Mouse (Mus musculus) heart, embryonic 15.5 days (tissue): ENCODE data around the gene Rps8. TPM values are rescaled to one million over a fixed set of nuclear protein-coding genes. Genes with fewer than 3 reads are reported as not detected.
A peak's percentile ranks its signal among the peaks of the same experiment; 100 is the strongest.

Source experiments
- ATAC-seq: fragments of 200-750 bp; cut with Nextera tagmentation; replicated peaks from 2 replicates; pipeline ENCODE4 v1.8.0; 2017; ENCODE audit warnings: low read depth, moderate TSS enrichment; ENCODE audit not compliant: insufficient number of reproducible peaks, insufficient read depth, low FRiP score
- H3K27ac ChIP-seq: fragments of 300-500 bp; sonication (generic); 2 replicates; pipeline ENCODE4 v1.5.1; 2015; ENCODE audit warnings: mild to moderate bottlenecking, inconsistent platforms
- H3K27me3 ChIP-seq: fragments of 300-500 bp; sonication (generic); 2 replicates; pipeline ENCODE4 v1.6.1; 2015; ENCODE audit warnings: inconsistent platforms
- H3K36me3 ChIP-seq: fragments of 300-500 bp; sonication (generic); 2 replicates; pipeline ENCODE4 v1.6.1; 2015; ENCODE audit warnings: mild to moderate bottlenecking, inconsistent platforms
- H3K4me1 ChIP-seq: fragments of 300-500 bp; sonication (generic); replicated peaks from 2 replicates; pipeline ENCODE4 v1.6.1; 2015; ENCODE audit warnings: inconsistent platforms
- H3K4me2 ChIP-seq: fragments of 300-500 bp; sonication (generic); 2 replicates; pipeline ENCODE4 v1.6.1; 2015; ENCODE audit warnings: inconsistent platforms, mild to moderate bottlenecking, moderate library complexity
- H3K4me3 ChIP-seq: fragments of 300-500 bp; sonication (generic); 2 replicates; pipeline ENCODE4 v1.5.1; 2015; ENCODE audit warnings: mild to moderate bottlenecking, inconsistent platforms
- H3K9ac ChIP-seq: fragments of 300-500 bp; sonication (generic); 2 replicates; pipeline ENCODE4 v1.6.1; 2015; ENCODE audit warnings: mild to moderate bottlenecking, inconsistent platforms
- H3K9me3 ChIP-seq: fragments of 300-500 bp; sonication (generic); replicated peaks from 2 replicates; pipeline ENCODE4 v1.6.1; 2016; ENCODE audit warnings: inconsistent platforms
- WGBS: fragments of 180-500 bp; shearing (Covaris S2); methylation state at CpG from one replicate; pipeline ENCODE4 v1.1.7; 2015; ENCODE audit warnings: mixed read lengths; 5-methylcytosine and 5-hydroxymethylcytosine counted together
- polyA plus RNA-seq: library from polyadenylated mRNA; unstranded; fragments of >200 nt; fragmentation: Nextera tagmentation; extraction: Ambion mirVana; gene quantifications from 2 replicates; pipeline ENCODE4 v1.2.1, GENCODE M21; 2015

Rps8 gene
- polyA plus RNA-seq, 1 experiment from 2014 or later: 538 TPM

DNA sequence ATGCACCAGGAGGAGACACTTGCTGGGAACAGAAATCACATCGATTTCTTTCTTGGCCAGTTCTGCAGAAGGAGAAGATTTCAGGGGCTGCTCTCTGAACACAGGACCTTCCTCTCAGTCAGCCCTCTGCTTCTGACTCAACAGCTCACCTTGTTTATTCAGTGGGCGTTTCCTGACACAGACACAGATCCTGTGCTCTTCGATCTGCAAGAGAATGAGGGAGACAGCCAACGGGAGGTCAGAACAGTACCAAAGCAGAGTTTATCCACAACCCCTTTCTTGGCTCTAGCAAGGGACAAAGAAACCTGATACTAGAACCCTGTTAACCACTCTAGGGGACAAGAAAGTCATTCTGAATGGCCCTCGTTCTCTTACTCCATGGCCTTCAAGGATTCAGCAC lies 13.9 kb upstream of the Rps8 start:
- Histone ChIP-seq H3K9me3 (no peaks in the 10 kb centered on the region), H3K27me3 (no peaks in the 10 kb centered on the region)
- WGBS: 88% methylated on average over 5 of the region's 5 CpGs

DNA sequence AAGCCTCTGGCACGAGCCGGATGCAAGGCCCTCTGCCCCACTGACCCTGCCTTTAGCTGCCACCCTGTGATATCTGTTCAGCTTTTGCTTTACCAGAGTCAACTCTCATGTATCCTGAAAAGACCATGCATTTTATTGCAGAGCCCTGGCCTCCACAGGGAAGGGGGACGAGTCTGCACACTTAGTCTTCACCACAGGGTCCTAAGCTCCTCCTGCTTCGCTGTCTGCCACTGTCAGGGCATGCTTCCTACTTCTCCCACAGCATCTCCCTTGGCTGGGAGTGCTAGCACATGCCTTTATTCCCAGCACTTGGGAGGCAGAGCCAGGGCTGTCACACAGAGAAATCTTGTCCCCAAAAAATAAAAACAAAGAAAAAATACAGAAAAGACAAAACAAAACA lies 5.1 kb upstream of the Rps8 start:
- H3K4me2 ChIP-seq: no peak overlapping the region
- no peaks in the 10 kb centered on the region for H3K4me1 ChIP-seq
- ATAC-seq: no peak
- H3K27ac ChIP-seq: no peak overlapping the region
- WGBS: 73% methylated on average over 4 of the region's 4 CpGs
- no peaks in the 10 kb centered on the region for H3K9me3 ChIP-seq
- no peak overlapping the region for H3K9ac ChIP-seq
- H3K27me3 ChIP-seq: no peaks in the 10 kb centered on the region
- H3K4me3 ChIP-seq: no peak overlapping the region
- H3K36me3 ChIP-seq: peaks cover 62% of the 10 kb centered on the region

More for the DNA sequence above, 13.9 kb upstream of the Rps8 start:
- Histone ChIP-seq H3K4me3 (no peak overlapping the region), H3K9ac (no peak overlapping the region), H3K27ac (no peak overlapping the region), H3K4me2 (no peak overlapping the region), H3K36me3 (peaks cover 90% of the 10 kb centered on the region), H3K4me1 (no peaks in the 10 kb centered on the region)
- ATAC-seq: no peak

GRCm38 (mm10) chr4:117159666-117160065 lies 3.6 kb upstream of the Rps8 start:
- no peak overlapping the region for H3K9ac ChIP-seq
- no peak overlapping the region for H3K27ac ChIP-seq
- H3K9me3 ChIP-seq: no peaks in the 10 kb centered on the region

DNA sequence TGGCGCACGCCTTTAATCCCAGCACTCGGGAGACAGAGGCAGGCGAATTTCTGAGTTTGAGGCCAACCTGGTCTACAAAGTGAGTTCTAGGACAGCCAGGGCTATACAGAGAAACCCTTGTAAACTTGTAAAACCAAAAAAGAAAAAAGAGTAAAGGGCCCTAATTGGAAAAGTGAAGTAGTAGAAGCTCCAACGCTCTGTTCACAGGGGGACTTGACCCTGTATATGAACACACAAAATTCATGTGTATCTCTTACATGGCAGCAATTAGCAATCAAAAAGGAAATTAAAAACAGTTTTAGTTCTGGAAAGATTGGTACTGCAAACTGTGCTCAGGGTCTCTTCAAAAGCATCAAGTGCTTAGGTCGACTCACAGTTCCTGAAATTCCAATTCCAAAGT lies 329 bp upstream of the Rps8 start:
- H3K36me3 ChIP-seq: peaks cover 47% of the 10 kb centered on the region

More at GRCm38 (mm10) chr4:117159666-117160065, 3.6 kb upstream of the Rps8 start:
- H3K4me3 ChIP-seq: no peak overlapping the region
- H3K4me2 ChIP-seq: no peak overlapping the region
- WGBS: 85% methylated on average over 10 of the region's 10 CpGs
- ATAC-seq: no peak
- no peaks in the 10 kb centered on the region for H3K27me3 ChIP-seq
- peaks cover 47% of the 10 kb centered on the region for H3K36me3 ChIP-seq
- peaks cover 5% of the 10 kb centered on the region for H3K4me1 ChIP-seq

GRCm38 (mm10) chr4:117155020-117155791 lies 837 bp downstream of the Rps8 start:
- no peaks in the 10 kb centered on the region for H3K9me3 ChIP-seq

More for the DNA sequence above, 329 bp upstream of the Rps8 start:
- peak overlapping the region; percentile 76 for H3K4me2 ChIP-seq
- H3K9ac ChIP-seq: peak overlapping the region; percentile 48
- H3K9me3 ChIP-seq: no peaks in the 10 kb centered on the region
- peak overlapping the region; percentile 87 for H3K27ac ChIP-seq
- no peaks in the 10 kb centered on the region for H3K27me3 ChIP-seq
- peak overlapping the region; percentile 90 for H3K4me3 ChIP-seq
- WGBS: 26% methylated on average over 6 of the region's 6 CpGs
- no peak for ATAC-seq
- H3K4me1 ChIP-seq: peaks cover 30% of the 10 kb centered on the region

DNA sequence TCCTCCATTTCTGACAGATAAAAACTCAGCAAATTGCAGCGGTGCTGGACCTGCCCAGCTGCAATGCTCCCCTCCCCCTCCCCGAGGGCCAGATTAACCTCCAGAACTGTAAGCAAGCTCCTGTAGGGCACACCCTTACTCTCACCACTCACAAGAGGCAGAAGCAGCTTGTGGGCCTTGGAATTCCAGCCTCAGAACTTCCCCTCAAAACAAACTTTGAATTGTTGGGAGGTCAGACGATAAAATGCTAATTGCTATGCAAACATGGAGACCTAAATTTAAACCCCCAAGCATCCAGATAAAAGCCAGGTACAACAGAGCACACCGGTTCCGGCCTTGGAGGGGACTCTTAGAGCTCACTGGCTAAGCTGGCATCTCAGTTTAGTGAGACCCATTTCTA lies 3.3 kb downstream of the Rps8 start:
- Histone ChIP-seq H3K4me2 (no peak overlapping the region), H3K27ac (no peak overlapping the region), H3K9me3 (no peaks in the 10 kb centered on the region), H3K36me3 (peaks cover 53% of the 10 kb centered on the region), H3K9ac (no peak overlapping the region; the same call in 1 of the 2 replicates), H3K27me3 (no peaks in the 10 kb centered on the region), H3K4me1 (peaks cover 30% of the 10 kb centered on the region), H3K4me3 (no peak overlapping the region)
- 55% methylated on average over 5 of the region's 5 CpGs for WGBS
- ATAC-seq: no peak

More at GRCm38 (mm10) chr4:117155020-117155791, 837 bp downstream of the Rps8 start:
- H3K9ac ChIP-seq: peak overlapping the region; percentile 98
- H3K4me3 ChIP-seq: peak overlapping the region; percentile 90
- under 1% methylated on average over 42 of the region's 44 CpGs for WGBS
- H3K4me1 ChIP-seq: peaks cover 30% of the 10 kb centered on the region
- no peak for ATAC-seq
- H3K27me3 ChIP-seq: no peaks in the 10 kb centered on the region
- H3K36me3 ChIP-seq: peaks cover 48% of the 10 kb centered on the region
- H3K27ac ChIP-seq: peak overlapping the region; percentile 87
- peak overlapping the region; percentile 76 for H3K4me2 ChIP-seq

- no peak overlapping the region for H3K9ac ChIP-seq
- no peak overlapping the region for H3K27ac ChIP-seq
- WGBS: 65% methylated on average over 1 of the region's 1 CpGs
- peaks cover 30% of the 10 kb centered on the region for H3K4me1 ChIP-seq
- H3K4me2 ChIP-seq: no peak overlapping the region
- H3K4me3 ChIP-seq: no peak overlapping the region
- no peak for ATAC-seq
- peaks cover 53% of the 10 kb centered on the region for H3K36me3 ChIP-seq
- H3K9me3 ChIP-seq: no peaks in the 10 kb centered on the region
- H3K27me3 ChIP-seq: no peaks in the 10 kb centered on the region
These were observed 4.6 kb downstream of the Rps8 start for GRCm38 (mm10) chr4:117151416-117151815.

DNA sequence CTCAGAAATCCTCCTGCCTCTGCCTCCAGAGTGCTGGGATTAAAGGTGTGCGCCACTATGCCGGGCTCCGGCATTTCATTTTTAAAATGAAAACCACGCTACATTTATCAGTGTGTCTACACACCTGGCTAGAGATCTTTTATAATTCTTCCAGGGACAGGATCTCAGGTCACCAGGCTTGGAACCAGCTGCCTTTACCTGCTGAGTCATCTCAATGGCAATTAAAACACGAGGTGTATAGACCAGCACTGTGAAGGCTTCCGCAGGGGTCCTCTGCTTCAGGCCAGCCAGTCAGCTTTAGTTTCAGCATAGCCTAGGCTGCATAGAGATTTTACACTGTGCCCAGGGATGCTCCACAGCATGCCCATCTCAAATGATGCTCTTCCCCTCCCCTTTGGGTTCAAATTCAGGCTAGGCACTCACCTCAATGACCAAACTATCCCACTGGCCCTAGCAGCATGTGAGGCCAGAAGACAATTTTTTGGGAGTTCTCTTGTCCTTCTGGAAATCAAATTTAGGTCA lies 5.8 kb downstream of the Rps8 start:
- Histone ChIP-seq H3K9ac (no peak overlapping the region), H3K36me3 (peaks cover 53% of the 10 kb centered on the region), H3K4me1 (peaks cover 30% of the 10 kb centered on the region), H3K4me3 (no peak overlapping the region), H3K27ac (no peak overlapping the region), H3K27me3 (no peaks in the 10 kb centered on the region), H3K9me3 (no peaks in the 10 kb centered on the region), H3K4me2 (no peak overlapping the region)
- 91% methylated on average over 6 of the region's 6 CpGs for WGBS
- no peak for ATAC-seq

DNA sequence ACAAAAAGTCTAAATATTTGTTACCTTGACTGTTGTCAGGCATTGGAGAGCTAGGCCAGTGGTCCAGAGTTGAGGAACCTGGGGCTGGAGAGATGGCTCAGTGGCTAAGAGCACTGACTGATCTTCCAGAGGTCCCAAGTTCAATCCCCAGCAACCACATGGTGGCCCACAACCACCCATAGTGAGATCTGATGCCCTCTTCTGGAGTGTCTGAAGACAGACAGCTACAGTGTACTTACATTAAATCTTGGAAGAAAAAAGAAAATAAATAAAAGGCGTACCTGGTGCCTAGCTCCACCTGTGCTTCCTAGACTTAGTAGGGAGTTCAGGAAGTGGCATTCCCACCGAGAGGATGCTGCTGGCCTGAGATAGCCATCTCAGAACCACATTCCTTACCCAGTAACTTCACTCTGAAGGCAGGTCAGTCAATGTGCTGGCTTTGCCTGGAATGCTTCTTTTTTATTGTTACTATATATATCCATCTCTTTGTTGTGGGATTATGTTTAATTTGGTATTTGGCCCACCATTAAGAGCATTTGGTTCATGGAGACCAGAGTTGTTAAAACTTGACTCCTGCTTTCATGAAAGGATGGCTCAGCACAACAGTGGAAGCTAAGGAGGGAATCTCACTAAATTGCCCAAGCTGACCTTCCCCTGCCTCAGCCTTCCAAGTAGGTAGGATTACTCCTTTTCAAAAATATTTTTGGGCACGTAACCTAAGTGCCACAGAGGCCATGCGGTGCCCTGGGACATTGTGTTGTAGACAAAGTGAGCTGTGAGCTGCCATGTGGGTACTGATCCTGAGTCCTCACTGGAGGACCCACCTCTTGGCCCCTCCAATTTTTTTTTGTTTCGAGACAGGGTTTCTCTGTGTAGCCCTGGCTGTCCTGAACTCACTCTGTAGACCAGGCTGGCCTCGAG lies 6.5 kb downstream of the Rps8 start:
- Histone ChIP-seq H3K36me3 (peaks cover 53% of the 10 kb centered on the region), H3K4me1 (peaks cover 24% of the 10 kb centered on the region), H3K9me3 (no peaks in the 10 kb centered on the region), H3K4me2 (no peak overlapping the region), H3K4me3 (no peak overlapping the region), H3K9ac (no peak overlapping the region), H3K27ac (no peak overlapping the region), H3K27me3 (no peaks in the 10 kb centered on the region)
- ATAC-seq: no peak
- WGBS: 67% methylated on average over 6 of the region's 6 CpGs

DNA sequence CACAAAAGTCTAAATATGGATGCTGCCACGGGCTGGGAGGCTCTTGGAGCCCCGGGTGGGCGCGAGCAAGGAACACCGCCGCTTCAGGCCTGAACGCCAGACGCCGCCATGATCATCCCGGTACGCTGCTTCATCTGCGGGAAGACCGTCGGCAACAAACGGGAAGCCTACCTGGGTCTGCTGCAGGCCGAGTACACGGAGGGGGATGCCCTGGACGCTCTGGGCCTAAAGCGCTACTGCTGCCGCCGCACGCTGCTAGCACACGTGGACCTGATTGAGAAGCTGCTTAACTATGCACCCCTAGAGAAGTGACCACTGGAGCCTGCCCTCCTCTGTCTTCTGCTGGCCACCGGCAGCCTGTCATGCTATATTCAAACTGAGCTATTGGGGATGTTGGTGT lies 7.2 kb downstream of the Rps8 start:
- no peak for ATAC-seq
- WGBS: 66% methylated on average over 24 of the region's 24 CpGs
- Histone ChIP-seq H3K27ac (no peak overlapping the region), H3K36me3 (peaks cover 45% of the 10 kb centered on the region), H3K9me3 (no peaks in the 10 kb centered on the region), H3K4me2 (no peak overlapping the region), H3K4me1 (peaks cover 17% of the 10 kb centered on the region), H3K27me3 (no peaks in the 10 kb centered on the region), H3K4me3 (no peak overlapping the region), H3K9ac (no peak overlapping the region)

- Histone ChIP-seq H3K4me1 (peaks cover 10% of the 10 kb centered on the region), H3K9me3 (no peaks in the 10 kb centered on the region), H3K27me3 (no peaks in the 10 kb centered on the region), H3K36me3 (peaks cover 39% of the 10 kb centered on the region), H3K9ac (no peak overlapping the region), H3K4me3 (no peak overlapping the region), H3K27ac (no peak overlapping the region), H3K4me2 (no peak overlapping the region)
- 76% methylated on average over 18 of the region's 18 CpGs for WGBS
- no peak for ATAC-seq
These were observed 7.9 kb downstream of the Rps8 start for GRCm38 (mm10) chr4:117148047-117148713.
